Mouse (Mus musculus): ENCODE data around the gene Cd209b. TPM values are rescaled to one million over a fixed set of nuclear protein-coding genes. Genes with fewer than 3 reads are reported as not detected.

Cd209b gene
- polyA plus RNA-seq (2017; shearing (Covaris generic)) = under 1 TPM; 0.47 to 0.89 (median 0.67) TPM

DNA sequence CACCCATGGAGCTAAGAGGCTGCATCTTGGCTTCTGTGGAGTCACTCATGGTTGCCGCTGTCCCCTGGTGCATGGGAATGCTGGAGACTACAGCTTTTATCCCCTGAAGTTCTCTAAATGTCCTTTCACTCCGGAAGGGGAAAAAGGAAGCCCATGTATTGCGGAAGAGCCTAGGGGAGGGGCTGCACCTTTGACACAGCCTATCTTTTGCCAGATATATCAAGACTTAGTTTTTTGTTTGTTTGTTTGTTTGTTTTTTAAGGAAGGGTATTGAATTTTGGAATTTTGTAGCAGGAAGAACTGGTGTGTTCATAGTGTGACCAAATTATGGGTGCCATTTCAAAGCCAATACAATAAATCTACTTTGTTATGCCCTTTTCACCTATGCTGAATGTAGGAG is at the start of gene Cd209b:
Gene Cd209b, minus strand, starts transcription at position 101 of the 400 bp plus-strand sequence.
- no peak for ATAC-seq

DNA sequence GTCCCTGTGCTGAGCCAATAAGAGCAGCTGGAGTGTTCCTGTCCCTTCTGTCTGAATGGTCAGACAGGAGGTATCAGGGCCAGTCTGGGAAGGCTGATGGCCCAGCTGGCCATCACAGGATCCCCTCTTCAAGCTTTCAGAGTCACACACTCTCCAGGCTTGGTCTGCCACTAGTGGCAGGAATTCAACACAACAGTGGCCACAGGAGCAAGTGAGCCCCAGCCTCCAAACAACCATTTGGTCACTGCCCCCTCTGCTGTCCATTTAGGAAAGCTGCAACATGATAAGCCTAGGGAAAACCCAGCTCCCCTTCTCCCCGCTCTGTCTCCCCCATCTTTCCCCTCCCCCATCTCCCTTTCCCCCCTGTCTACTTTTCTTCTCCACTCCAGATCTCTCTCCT is 29.4 kb upstream of the Cd209b start:
- ATAC-seq = no peak

DNA sequence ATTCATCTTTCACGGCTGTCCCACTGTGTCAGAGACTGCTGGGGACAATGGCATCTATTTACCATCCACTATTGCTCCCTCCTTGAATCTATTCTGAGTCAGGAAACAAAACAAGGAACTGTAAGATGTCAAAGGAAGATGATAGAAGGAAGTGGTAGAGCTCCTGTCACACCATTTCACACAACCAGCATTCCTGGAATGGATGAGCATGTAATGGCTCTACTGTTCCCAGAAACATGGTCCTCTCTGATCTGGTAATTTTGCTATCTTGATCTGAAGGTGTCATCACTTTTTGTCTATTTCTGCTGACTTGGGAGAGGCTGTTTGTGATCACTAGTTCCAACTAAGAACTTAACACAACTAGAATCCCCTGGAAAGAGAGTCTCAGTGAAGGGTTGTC is 28.0 kb upstream of the Cd209b start, which contains the start of gene Cd209c:
Gene Cd209c, minus strand, starts transcription at position 101 of the 400 bp plus-strand sequence.
- no peak for ATAC-seq

DNA sequence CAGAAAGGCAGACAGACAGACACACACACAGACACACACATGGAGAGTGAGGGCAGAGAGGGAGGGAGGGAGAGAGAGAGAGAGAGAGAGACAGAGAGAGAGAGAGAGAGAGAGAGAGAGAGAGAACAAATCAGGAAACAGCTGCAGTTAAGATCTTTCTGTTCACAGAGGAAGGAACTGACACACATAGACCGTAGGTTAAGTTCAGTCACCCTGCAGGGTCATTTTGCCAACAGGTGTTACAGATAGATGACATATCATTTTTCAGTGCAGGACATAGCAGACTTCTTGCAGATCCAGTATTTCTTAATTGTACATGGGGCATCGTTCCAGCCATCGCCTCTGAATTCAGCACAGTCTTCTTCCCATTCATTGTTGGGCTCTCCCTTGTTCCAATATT is 13.4 kb upstream of the Cd209b start:
- ATAC-seq = no peak

DNA sequence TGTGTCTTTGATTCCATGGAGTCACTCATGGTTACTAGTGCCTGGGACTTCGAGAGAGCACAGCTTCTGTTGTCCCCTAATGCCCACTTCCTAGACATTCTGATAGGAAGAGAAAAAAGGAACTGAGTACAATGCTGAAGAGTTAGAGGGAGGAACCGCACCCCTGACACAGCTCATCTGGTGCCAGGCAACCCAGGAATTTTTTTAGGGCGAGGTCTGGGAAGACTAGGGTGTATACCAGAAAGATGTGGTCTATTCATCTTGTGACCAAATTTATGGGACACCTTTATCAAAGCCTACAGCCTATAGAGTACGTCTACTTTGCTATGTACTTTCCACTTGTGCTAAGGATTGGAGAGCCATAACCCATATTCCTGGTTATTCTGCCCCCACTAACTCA is 48.2 kb downstream of the Cd209b start, which contains the start of gene Cd209d:
Gene Cd209d, minus strand, starts transcription at position 101 of the 400 bp plus-strand sequence.
- no peak for ATAC-seq

DNA sequence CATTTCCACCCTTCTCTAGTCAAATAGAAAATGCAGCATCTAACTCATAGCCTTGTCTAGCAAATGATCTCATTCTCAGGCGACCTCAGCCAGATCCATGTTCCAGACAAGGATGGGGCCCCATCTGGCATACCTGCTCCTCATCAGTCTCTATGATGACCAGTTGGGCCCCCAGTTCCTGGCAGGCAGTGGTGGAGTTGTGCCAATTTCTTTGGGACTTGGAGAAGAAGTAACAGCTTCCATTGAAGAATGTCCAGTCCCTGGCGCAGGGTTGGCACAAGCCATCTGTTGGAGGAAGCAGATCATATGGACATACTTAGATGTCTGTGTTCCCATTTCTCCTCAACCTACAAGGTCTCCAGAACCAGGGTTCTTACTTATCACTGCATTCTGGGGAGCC is 50.5 kb downstream of the Cd209b start:
- no peak for ATAC-seq

Other genes with a start within 250 kb of the Cd209b start
- gene Fcer2a, start 232.7 kb downstream of the Cd209b start, polyA plus RNA-seq (2017; shearing (Covaris generic)) = 1 to 10 TPM in 2 of 3 experiments, under 1 TPM in 1; 0.85 to 1.9 (median 1.9) TPM
- gene Clec4g, start 206.2 kb downstream of the Cd209b start, polyA plus RNA-seq (2017; shearing (Covaris generic)) = not detected
- gene Cd209a, start 177.9 kb downstream of the Cd209b start, polyA plus RNA-seq (2017; shearing (Covaris generic)) = 1 to 10 TPM in 2 of 3 experiments, not detected in 1; 1.1 to 2.6 TPM
- not detected for gene Cd209e, start 72.5 kb downstream of the Cd209b start, polyA plus RNA-seq (2017; shearing (Covaris generic))
- gene Cd209d, start 48.3 kb downstream of the Cd209b start, polyA plus RNA-seq (2017; shearing (Covaris generic)) = under 1 TPM in 1 of 3 experiments, not detected in 2; 0.55 TPM
- under 1 TPM in 2 of 3 experiments, not detected in 1; 0.28 to 0.50 TPM for gene Cd209c, start 27.9 kb upstream of the Cd209b start, polyA plus RNA-seq (2017; shearing (Covaris generic))
- not detected for gene Cd209f, start 179.0 kb upstream of the Cd209b start, polyA plus RNA-seq (2017; shearing (Covaris generic))
- under 1 TPM in 1 of 3 experiments, not detected in 2; 0.12 TPM for gene Cd209g, start 207.3 kb upstream of the Cd209b start, polyA plus RNA-seq (2017; shearing (Covaris generic))
- 1 to 10 TPM; 3.9 to 6.0 (median 5.7) TPM for gene Evi5l, start 239.7 kb upstream of the Cd209b start, polyA plus RNA-seq (2017; shearing (Covaris generic))

Measured in inflammation-experienced regulatory T-cells, adult 6 months (primary cell).